In the genomic region with DNA sequence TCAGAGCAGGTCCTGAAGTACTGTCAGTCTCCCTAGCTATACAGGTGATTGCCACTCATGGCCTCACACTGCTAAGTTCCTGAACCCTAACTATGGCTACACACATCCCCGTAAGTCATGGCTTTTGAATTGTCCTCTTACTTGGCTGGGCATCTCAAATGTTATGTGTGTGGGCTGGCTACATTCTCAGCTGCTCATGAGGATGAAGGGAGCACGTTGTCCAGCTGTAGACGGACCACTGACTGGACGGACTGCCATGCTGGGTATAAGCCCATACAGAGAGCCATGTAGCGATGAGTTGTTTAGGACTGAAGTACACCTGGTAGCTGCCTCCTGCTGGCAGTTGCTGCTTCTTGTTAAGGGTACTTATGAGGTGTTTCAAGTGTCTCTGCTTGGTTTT, we compare ENCODE assay signal across 34 mouse cellular contexts.
"Had no signal": no experiment of that assay in that cellular context is flagged by ENCODE, and none has a peak within 500 bp of the region (broad histone marks: within the 10 kb centered on the region; RNA-seq: fewer than 3 reads in every experiment).

No protein-coding gene starts in this region.

- H3K27ac ChIP-seq: heart, adult 2 months; heart, embryonic 10.5 days; heart, embryonic 13.5 days; heart, embryonic 15.5 days; hindbrain, embryonic 10.5 days; hindbrain, embryonic 12.5 days; hindbrain, embryonic 14.5 days; hindbrain, embryonic 15.5 days; intestine, embryonic 15.5 days; kidney, embryonic 15.5 days; kidney, postnatal 0 days; layer of hippocampus, adult 2 months had no signal

- H3K4me3 ChIP-seq: heart, adult 2 months; heart, embryonic 10.5 days; heart, embryonic 12.5 days; heart, embryonic 13.5 days; heart, embryonic 15.5 days; hindbrain, embryonic 10.5 days; hindbrain, embryonic 12.5 days; hindbrain, embryonic 15.5 days; intestine, embryonic 15.5 days; kidney, embryonic 15.5 days; layer of hippocampus, adult 2 months had no signal

- H3K9me3 ChIP-seq: heart, embryonic 10.5 days; heart, embryonic 12.5 days; heart, embryonic 13.5 days; heart, embryonic 15.5 days; hindbrain, embryonic 10.5 days; hindbrain, embryonic 12.5 days; hindbrain, embryonic 15.5 days; intestine, embryonic 15.5 days; kidney, embryonic 15.5 days had no signal

- DNase-seq: heart, adult 2 months; heart, postnatal 10 days; heart, postnatal 14 days; heart, postnatal 36 days; heart, postnatal 4 days; kidney, adult 11 months; kidney, adult 18-20 months; kidney, adult 2 months; kidney, adult 8-10 months; kidney, adult 9 months; kidney, postnatal 10 days; kidney, postnatal 14 days; kidney, postnatal 25 days; kidney, postnatal 36 days; kidney, postnatal 4 days; layer of hippocampus, adult 9-11 months; layer of hippocampus, postnatal 36 days had no signal

- ATAC-seq: hindbrain, embryonic 16.5 days; inflammation-experienced regulatory T-cells, adult 6 months; intestine, embryonic 15.5 days; intestine, embryonic 16.5 days; intestine, postnatal 0 days had no signal

- H3K9ac ChIP-seq: heart, embryonic 12.5 days; heart, embryonic 13.5 days; heart, embryonic 15.5 days; hindbrain, embryonic 12.5 days; hindbrain, embryonic 14.5 days; hindbrain, embryonic 15.5 days; intestine, embryonic 15.5 days; kidney, embryonic 15.5 days had no signal

- H3K4me1 ChIP-seq: heart, embryonic 15.5 days; intestine, embryonic 15.5 days had no signal

- H3K27me3 ChIP-seq: heart, embryonic 12.5 days; heart, embryonic 13.5 days; heart, embryonic 15.5 days; hindbrain, embryonic 12.5 days; hindbrain, embryonic 15.5 days; intestine, embryonic 15.5 days; kidney, embryonic 15.5 days had no signal

- H3K4me2 ChIP-seq: heart, embryonic 11.5 days; heart, embryonic 12.5 days; heart, embryonic 13.5 days; heart, embryonic 15.5 days; hindbrain, embryonic 12.5 days; hindbrain, embryonic 14.5 days; hindbrain, embryonic 15.5 days; intestine, embryonic 15.5 days; kidney, embryonic 15.5 days had no signal

- H3K36me3 ChIP-seq: heart, embryonic 10.5 days; heart, embryonic 12.5 days; heart, embryonic 13.5 days; heart, embryonic 15.5 days; intestine, embryonic 15.5 days; kidney, embryonic 15.5 days had no signal
